Mouse (Mus musculus): ENCODE results near the gene Pfdn6.

Gene Pfdn6

DNA sequence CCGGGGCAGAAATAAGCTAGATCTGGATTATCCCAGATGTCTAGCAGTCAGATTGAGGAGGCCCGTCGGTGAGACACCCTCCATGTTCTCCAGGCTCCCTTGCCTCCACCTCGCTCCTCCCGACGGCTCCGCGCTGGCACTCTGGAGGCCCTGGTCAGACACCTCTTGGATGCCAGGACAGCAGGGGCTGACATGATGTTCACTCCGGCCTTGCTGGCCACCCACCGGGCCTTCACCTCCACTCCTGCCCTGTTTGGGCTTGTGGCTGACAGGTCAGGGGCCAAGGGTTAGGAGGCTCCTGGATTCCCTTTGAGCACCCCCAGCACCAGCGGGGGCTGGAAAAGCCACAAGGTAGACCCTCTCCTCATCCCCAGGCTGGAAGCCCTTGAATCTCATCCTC, 8.2 kb downstream of the Pfdn6 start:
- in situ Hi-C loops (cut with MboI) = no loop called here

- in situ Hi-C loops (cut with MboI) = no loop called here
Measured at GRCm38 (mm10) chr17:33931159-33931866, 8.8 kb downstream of the Pfdn6 start.

- in situ Hi-C loops (cut with MboI) = no loop called here
Measured at GRCm38 (mm10) chr17:33930280-33931158, 9.6 kb downstream of the Pfdn6 start.

GRCm38 (mm10) chr17:33929371-33930279, 10.5 kb downstream of the Pfdn6 start, which contains the start of gene Rgl2:
Rgl2 (plus strand) TSS chr17:33929543.
- in situ Hi-C loops (cut with MboI) = no loop called here

DNA sequence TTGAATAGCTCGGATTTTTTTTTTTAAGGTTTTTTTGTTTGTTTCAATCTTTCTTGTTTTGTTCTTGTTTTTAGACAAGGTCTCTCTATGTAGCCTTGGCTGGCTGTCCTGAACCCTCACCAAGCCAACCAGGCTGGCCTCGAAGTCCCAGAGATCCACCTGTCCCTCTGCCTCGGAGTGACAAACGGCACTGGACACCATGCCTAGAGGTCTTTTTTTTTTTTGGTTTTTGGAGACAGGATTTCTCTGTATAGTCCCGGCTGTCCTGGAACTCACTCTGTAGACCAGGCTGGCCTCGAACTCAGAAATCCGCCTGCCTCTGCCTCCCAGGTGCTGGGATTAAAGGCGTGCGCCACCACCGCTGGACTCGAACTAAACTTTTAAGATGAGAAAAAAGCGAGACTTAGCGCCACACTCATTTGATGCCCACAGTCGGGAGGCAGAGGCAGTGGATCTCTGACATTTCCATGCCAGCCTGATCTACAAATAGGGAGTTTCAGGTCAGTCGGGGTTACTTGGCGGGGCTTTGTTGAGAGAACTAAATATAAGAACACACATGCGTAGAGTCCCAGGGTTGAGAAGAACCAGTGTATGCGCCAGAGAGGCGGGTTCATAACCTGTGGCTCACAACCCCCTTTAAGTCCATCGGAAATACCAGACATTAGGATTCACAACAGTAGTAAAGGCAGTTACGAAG, 11.7 kb downstream of the Pfdn6 start:
- in situ Hi-C loops (cut with MboI) = no loop called here

- in situ Hi-C loops (cut with MboI) = no loop called here
Measured at GRCm38 (mm10) chr17:33926207-33926932, 13.8 kb downstream of the Pfdn6 start.

DNA sequence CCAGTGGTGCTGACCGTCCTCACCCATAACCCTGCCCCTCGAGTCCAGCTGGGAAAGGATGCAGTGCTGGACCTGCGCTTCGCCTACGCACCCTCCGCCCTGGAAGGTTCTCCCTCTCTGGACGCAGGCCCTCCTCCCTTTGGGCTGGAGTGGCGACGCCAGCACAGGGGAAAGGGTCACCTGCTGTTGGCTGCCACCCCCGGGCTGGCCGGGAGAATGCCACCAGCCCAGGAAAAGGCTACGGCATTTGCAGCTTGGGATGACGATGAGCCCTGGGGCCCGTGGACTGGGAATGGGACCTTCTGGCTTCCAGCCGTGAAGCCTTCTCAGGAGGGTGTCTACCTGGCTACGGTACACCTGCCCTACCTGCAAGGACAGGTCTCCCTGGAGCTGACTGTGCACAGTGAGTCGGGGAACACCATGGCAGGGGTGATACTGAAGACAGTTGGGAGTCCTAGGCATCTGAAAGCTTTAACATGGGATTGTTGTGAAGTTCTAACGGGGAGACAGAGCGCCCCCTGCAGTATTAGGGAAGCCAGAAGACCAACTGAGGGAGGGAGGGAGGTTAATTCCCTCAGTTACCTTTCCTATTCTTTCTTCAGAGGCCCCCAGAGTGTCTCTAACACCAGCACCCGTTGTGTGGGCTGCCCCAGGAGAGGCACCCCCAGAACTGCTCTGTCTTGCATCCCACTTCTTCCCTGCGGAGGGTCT, 14.6 kb downstream of the Pfdn6 start:
- in situ Hi-C loops (cut with MboI) = no loop called here

DNA sequence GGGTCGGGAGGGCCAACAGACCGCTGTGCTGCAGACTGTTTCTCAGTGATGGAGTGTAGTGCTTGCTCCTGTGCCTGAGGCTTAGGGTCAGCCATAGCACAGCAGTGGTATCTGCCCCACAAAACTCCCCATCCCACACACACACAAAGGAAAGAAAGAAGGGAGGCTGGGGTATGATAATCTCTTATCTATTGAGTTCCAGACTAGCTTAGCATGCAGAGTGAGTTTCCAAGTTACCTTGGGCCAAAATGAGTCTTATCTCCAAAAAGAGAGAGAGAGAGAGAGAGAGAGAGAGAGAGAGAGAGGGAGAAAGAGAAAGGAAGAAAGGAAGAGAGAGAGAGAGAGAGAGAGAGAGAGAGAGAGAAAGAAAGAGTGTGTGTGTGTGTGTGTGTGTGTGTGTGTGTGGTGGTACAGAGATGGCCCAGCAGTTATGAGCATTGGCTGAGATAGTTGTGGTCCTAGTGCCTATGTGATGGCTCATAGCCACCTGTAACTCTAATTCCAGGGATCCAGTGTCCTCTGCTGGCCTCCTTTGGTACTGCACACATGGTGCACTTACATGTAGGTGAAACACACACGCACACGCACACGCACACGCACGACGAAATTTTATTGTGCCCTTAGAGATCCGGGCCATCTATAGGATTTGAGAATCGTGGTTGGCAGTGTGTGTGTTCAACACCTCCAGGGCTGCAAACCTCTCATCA, 15.4 kb downstream of the Pfdn6 start:
- in situ Hi-C loops (cut with MboI) = no loop called here

- in situ Hi-C loops (cut with MboI) = no loop called here
Measured at GRCm38 (mm10) chr17:33921361-33921760, 18.8 kb downstream of the Pfdn6 start.

GRCm38 (mm10) chr17:33920282-33921097, 19.7 kb downstream of the Pfdn6 start:
- in situ Hi-C loops (cut with MboI) = no loop called here

DNA sequence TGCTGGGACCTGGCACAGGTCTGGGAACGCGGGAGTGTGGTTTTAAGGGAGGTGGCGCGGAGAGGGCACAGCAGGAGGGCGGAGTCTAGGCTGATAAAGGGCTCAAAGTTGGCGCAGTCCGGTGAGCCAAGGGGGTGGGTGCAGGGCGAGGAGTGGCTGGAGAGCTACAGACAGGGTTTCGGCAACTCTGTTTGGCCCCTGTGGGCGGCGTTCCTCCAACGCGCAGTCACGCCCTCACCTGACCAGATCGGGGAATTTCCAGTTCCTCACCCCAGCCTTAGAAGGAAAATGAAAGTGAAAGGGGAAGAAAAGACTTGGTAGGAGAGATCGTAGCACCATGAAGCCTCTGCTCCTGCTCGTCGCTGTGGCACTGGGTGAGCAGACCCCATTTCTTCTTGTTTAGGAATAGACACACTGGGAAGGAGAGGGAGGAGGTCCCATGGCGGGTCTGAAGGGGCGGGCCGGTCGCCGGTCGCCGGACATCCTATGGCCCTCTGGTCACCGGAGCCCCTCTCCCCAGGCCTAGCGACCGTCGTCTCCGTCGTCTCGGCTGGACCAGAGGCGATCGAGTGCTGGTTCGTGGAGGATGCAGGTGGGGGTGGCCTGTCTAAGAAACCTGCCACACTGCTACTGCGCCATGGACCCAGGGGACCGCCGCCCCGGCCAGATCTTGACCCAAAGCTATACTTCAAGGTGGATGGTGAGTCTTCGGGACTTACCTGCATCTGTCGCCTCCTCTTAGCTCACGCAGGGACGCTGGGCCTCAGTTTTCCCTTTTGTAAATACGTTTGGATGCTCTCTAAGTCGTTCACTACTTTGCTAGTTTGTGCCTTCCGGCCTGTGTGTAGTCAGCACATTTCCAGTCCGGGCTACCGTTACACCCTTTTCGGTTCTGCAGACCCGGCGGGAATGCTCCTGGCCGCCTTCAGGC, 20.5 kb downstream of the Pfdn6 start:
- in situ Hi-C loops (cut with MboI) = no loop called here

- in situ Hi-C loops (cut with MboI) = no loop called here
Measured at GRCm38 (mm10) chr17:33918293-33919203, 21.6 kb downstream of the Pfdn6 start.

DNA sequence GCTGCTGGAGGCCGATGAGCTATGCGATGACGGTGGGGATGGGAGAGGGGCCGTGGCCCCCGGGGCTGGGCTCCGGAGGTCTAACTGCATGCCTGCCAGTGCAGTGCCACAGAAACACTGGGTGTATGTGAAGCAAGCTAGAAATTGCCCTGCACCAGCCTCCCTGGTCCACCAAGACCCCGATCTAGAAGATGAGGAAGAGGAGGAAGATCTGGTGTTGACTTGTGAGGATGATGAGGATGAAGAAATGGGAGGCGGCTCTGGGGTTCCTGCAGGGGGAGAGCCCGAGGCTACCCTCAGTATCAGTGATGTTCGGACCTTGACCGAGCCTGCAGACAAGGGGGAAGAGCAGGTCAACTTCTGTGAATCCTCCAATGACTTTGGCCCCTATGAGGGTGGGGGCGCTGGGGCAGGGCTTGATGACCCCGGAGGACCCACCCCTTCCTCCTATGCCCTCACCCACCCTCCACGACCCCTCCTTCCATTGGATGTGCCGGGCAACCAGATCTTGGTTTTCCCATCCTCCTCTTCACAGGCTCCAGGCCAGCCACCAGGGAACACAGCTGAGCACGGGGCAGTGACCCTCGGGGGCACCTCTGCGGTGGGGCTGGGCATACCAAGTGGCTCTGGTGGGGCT, 22.4 kb downstream of the Pfdn6 start:
- in situ Hi-C loops (cut with MboI) = no loop called here

GRCm38 (mm10) chr17:33916847-33917655, 23.1 kb downstream of the Pfdn6 start:
- in situ Hi-C loops (cut with MboI) = no loop called here

- in situ Hi-C loops (cut with MboI) = no loop called here
Measured at GRCm38 (mm10) chr17:33916294-33916693, 23.8 kb downstream of the Pfdn6 start.

Data from mature B cell (primary cell).